Mouse (Mus musculus): Measurements from ENCODE around the gene Plscr1.

DNA sequence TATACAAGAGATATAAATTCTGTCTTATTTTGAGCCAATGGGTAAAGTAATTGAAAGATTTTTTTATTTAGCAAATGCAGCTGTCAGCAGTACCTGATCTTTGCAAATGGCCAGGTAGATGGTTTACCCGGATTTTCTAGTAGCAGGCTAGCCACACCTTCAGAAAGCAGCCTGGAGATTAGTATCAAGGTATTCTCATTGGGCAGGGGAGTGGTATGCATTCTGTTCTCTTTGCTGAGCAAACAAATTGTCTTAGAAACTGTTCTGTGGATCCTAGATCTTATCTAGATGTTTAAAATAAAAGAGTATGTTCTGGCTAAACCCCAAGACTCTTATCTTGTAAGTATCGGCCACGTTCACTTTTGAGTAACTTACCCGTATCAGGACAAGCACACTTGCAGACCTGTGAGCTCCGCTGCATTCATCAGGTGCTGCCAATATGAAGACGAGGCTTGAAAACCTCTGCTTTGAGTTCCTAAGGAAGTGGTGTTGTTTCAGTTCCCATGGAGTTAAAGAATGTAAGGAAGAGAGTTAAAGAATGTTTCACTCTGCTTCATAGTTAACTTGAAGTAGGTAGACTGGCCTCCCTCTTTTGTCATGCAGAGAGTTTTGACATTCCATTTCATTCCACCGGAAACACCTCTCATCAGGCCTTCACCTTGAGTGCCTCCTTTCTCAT, 11.1 kb downstream of the Plscr1 start:
- TF ChIP-seq CTCF (IDR thresholded peaks at IDR 0.05; ENCODE audit: borderline replicate concordance, extremely low read depth, insufficient read depth, insufficient read length) (no peak), POLR2A (IDR thresholded peaks at IDR 0.05; ENCODE audit: borderline replicate concordance, extremely low read depth, insufficient read depth, insufficient read length, poor library complexity, severe bottlenecking) (no peak)
